Mouse (Mus musculus) natural killer cell, adult 2 months (primary cell): Measurements from ENCODE around the gene Hoxc6.
A peak's percentile ranks its signal among the peaks of the same experiment; 100 is the strongest.

Source experiments
- DNase-seq, 2 experiments: peaks; one replicate each; pipeline ENCODE4 v3.0.0; 2022; ENCODE audit warnings: low spot score in 2 of 2

The Hoxc6 gene

DNA sequence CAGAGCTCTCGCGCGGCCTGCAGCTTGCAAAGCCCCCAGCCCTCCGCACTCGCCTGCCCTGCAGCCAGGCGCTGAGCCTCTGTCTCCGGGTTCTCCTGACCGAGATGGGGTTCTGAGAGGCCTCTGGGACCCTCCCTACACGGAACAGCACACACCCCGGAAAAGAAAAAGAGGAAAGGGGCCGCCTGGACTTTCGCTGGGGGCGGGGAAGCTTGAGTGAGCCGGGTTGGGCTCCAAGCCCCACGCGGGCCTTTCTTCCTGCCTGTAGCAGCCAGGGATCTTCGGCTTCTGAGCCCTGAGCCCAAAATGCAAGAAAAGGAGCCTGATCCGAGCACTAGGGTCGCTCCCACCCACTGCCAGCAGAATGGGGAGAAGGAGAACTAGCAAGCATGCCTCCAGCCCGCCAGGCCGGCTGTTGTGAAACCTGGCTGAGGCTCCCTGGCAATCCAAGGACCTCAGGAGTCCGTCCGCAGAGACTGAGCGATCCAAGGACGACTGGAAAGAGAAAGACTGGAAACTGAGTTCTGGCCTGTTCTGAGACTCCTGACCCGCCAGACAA is 13.9 kb downstream of the Hoxc6 start:
- DNase-seq, result no peak

- peak in 1 of 2 experiments; percentile 29 for DNase-seq
These were observed 15.4 kb downstream of the Hoxc6 start for GRCm38 (mm10) chr15:103013238-103013984.

- no peak for DNase-seq
These were observed 16.3 kb downstream of the Hoxc6 start for GRCm38 (mm10) chr15:103014166-103015008.

GRCm38 (mm10) chr15:103015009-103015399 is 16.9 kb downstream of the Hoxc6 start:
- DNase-seq, result no peak

GRCm38 (mm10) chr15:103015406-103016166 is 17.5 kb downstream of the Hoxc6 start:
- DNase-seq, result no peak

- DNase-seq, result no peak
These were observed 20.6 kb downstream of the Hoxc6 start, which contains the start of gene Hoxc4 for GRCm38 (mm10) chr15:103018636-103019035. Gene Hoxc4, plus strand, starts transcription at chr15:103018934.

GRCm38 (mm10) chr15:103020899-103021418 is 22.9 kb downstream of the Hoxc6 start:
- no peak for DNase-seq

DNA sequence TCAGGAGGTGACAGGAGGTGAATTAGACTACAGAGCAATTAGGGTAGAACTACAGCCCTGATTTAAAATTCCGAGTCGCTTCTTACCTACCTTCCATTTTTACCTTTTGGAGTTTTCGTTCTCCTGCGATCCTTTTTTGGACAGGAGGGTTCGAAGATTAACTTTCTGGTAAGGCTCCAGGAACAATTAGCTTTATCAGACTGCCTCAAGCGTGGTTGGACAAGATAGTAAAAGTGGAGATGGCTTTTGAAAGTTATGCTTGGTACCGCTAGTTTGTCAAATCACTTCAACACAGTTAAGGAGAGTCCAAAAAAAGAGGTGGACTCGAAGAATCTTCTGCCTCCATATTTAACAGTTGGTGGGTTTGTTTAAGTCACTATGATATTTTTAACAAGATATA is 23.5 kb downstream of the Hoxc6 start:
- no peak for DNase-seq

GRCm38 (mm10) chr15:103024131-103024530 is 26.1 kb downstream of the Hoxc6 start:
- no peak for DNase-seq

DNA sequence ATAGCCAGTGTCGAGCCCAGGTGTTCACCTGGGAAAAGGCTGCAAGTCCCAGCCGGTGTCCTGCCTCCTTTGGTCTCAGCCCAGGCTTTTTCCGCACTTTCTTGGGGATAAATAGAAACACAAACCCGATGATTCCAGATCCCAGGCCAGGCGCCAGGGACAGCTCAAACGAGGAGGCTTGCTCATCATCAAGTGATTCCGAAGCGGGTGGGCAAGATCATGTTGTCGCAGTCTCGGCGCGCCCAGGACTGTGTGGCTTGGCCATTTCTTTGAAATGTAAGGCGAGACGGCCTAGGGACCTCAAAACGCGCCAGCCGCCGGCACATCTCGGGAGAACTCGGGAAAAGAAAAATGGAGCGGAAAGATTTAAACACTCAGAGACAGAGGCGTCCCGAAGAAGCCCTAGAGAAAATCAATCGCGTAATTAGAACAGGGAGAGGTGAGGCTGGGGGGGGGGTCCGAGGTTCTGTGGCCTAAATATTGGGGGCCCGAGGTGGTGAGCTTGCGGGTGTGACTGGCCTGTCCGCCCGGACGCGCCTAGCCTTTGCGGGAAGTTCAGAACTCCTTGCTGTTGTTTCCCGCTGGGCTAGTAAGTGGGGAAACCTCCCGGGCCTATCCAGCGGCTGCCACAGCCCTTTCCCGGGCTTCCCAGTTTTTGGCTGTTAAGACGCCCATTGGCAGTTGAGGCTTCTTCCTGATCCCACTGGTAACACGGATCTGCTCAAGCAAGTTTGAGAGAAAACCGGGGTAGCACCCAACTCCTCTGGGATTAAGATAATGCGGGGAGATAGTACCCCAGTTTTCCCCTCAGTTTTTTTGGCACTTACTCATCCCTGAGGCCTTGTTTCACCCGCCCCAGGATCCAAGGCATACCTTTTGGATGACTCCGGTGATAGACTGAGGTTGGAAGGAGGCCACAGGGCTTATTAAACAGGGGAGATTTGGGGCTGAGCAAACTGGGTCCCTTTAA is 29.5 kb downstream of the Hoxc6 start:
- no peak for DNase-seq

GRCm38 (mm10) chr15:103028916-103029512 is 31.0 kb downstream of the Hoxc6 start:
- no peak for DNase-seq

GRCm38 (mm10) chr15:103030142-103030541 is 32.1 kb downstream of the Hoxc6 start:
- no peak for DNase-seq

DNA sequence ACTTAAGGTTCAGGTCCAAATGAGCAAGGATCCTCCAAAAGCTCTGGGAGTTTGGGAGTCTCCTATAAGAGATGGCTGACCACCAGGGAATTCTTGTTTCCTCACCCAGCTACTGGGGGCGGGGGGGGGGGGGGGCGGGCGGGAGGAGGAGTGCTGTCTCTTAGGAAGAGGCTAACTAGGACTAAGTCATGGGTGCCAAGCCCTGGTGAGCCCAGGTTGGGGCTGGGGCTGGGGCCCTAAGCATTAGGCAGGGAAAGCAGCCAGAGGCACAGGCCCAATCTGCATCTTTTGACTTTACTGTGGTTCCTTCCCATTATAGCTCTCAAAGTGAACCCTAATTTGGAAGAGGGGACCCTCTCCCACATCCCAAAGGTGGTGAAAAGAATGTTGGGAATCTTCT is 34.1 kb downstream of the Hoxc6 start:
- DNase-seq, result no peak

DNA sequence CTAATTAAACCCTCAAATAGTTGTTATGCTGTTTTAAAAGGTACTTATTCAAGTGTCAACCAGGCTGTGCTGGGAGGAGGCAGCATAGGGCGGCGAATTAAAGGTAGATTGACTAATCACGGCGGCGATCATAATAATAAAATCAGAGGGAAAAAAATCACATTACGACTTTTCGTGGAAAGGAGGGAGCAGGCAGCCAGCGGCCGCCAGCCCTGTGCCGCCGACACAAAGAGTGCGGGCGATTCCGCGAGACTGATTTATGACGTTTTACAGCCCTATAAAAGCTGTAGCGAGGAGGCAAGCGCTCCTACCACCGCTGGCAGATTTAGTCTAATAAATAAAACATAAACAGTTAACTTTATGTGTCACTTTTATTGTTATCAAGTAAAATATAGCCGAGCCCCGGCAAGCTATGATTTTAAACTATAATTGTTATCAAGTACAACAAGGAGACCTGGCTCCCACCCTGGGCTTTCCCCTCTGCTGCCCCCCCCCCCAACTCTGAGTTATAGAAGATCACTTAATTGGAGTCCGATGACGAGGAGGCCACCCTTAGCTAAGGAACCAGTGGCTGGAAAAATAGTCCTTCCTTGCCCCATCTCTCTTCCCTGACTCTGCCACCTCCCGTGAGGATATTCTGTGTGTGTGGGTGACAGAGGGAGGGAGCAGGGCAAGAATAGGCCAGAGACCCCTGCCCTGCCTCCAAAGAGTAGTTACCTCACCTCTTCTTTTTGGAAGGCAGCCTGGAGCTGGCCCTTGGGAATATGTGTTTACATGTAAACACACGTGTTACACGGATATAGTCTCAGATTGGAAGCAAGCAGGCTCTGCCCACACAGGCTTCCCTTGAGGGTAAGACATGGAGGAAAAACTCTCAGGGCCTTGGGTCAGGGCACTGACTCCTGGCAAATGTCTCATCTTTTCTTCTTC is 34.9 kb downstream of the Hoxc6 start:
- no peak for DNase-seq

DNA sequence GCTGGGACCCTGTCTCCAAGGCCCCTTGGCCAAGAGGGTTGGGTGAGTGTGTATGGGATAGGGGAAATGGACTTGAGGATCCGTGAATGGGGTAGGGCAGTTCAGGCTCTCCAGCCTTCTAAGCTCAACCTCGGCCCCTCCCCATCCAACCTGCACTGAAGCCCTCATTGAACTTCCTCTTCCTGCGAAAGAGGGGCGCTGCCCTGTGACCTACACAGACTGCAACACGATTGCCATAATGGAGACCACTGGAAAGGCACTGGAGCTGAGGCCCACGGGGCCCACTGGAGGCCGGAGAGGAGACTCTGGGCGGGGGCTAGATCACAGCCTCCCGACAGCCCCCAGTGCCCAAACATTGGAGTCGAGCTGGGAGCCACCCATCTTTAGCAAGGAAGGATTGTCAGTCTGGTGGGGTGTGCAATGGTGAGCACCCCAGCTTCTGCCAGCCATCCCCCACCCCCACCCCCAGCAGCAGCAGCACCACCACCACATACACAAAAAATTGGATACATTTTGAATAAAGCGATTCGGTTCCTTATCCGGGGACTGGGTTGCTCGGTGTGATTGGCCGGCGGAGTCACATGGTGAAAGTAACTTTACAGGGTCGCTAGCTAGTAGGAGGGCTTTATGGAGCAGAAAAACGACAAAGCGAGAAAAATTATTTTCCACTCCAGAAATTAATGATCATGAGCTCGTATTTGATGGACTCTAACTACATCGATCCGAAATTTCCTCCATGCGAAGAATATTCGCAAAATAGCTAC is 36.2 kb downstream of the Hoxc6 start:
- DNase-seq, result no peak

DNA sequence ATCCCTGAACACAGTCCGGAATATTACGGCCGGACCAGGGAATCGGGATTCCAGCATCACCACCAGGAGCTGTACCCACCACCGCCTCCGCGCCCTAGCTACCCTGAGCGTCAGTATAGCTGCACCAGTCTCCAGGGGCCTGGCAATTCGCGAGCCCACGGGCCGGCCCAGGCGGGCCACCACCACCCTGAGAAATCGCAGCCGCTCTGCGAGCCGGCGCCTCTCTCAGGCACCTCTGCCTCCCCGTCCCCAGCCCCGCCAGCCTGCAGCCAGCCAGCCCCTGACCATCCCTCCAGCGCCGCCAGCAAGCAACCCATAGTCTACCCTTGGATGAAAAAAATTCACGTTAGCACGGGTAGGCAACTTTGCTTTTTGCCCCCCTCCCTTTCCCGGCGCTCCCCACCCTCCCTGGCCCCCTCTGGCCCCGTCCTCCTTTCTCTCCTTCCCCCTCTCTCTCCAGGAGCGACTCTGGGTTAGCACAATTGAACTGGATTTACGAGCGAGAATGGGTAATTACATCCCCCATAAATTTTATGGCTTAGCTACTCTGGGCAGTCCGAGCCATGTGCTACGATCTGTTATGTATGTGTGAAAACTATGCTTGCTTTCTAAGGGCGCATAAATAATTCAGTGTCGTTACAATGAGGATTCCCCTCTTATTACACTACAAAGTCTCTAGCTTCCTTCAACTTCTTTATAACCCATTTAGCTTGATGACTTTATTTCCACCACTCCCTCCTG is 36.9 kb downstream of the Hoxc6 start:
- DNase-seq, result no peak

- no peak for DNase-seq
These were observed 37.5 kb downstream of the Hoxc6 start for GRCm38 (mm10) chr15:103035548-103035881.

DNA sequence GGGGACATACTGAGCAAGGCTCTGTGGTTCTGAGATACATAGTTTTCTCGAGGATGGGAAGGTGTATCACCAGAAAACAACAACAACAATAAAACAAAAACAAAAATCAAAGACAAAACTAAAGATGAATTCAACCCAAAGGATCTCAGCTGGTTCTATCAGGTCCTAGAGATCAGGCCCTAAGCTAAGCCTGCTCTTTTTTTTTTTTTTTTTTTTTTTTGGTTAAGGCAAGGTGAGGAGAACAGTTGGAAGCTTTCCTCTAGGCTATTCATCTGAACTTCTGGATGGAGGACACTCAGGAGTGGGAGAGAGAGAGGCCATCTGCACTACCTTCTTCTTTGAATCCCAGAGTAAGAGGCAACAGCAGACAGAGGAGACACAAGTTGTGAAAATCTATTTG is 39.5 kb downstream of the Hoxc6 start:
- DNase-seq, result no peak
